Mouse (Mus musculus) CD4-positive, CD25-positive, alpha-beta regulatory T cell (primary cell): Measurements from ENCODE around the gene Krt42. TPM values are rescaled to one million over a fixed set of nuclear protein-coding genes. Genes with fewer than 3 reads are reported as not detected.

Experiments used
- polyA plus RNA-seq: library from polyadenylated mRNA; unstranded; fragments of 100-300 nt; shearing (Covaris generic); gene quantifications from one replicate; pipeline ENCODE4 v1.2.1, GENCODE M21; 2017

Gene Krt42
- not detected for polyA plus RNA-seq

GRCm38 (mm10) chr11:100269821-100270332 lies at the start of gene Krt42:
Krt42 (minus strand) TSS chr11:100269871.

GRCm38 (mm10) chr11:100260514-100261234 lies 9.0 kb downstream of the Krt42 start, which contains the start of gene Krt17:
Krt17 (minus strand) TSS chr11:100261029.

GRCm38 (mm10) chr11:100248852-100249465 lies 20.7 kb downstream of the Krt42 start, which contains the start of gene Krt16:
Krt16 (minus strand) TSS chr11:100248902.

Other genes starting within 250 kb of the Krt42 start
- not detected for gene Krt33b, start 240.0 kb downstream of the Krt42 start, polyA plus RNA-seq
- not detected for gene Krt34, start 228.3 kb downstream of the Krt42 start, polyA plus RNA-seq
- not detected for gene Krt31, start 219.3 kb downstream of the Krt42 start, polyA plus RNA-seq
- not detected for gene Krt32, start 181.6 kb downstream of the Krt42 start, polyA plus RNA-seq
- not detected for gene Krt35, start 173.6 kb downstream of the Krt42 start, polyA plus RNA-seq
- not detected for gene Krt36, start 164.2 kb downstream of the Krt42 start, polyA plus RNA-seq
- not detected for gene Krt13, start 148.3 kb downstream of the Krt42 start, polyA plus RNA-seq
- gene Krt15, start 133.9 kb downstream of the Krt42 start, polyA plus RNA-seq = not detected
- gene Krt19, start 121.2 kb downstream of the Krt42 start, polyA plus RNA-seq = not detected
- gene Krt9, start 76.6 kb downstream of the Krt42 start, polyA plus RNA-seq = not detected
- gene Krt14, start 62.3 kb downstream of the Krt42 start, polyA plus RNA-seq = not detected
- not detected for gene Krt16, start 21.0 kb downstream of the Krt42 start, polyA plus RNA-seq
- gene Krt17, start 8.8 kb downstream of the Krt42 start, polyA plus RNA-seq = 0.30 TPM
- gene Eif1, start 50.0 kb upstream of the Krt42 start, polyA plus RNA-seq = 2,424 TPM
- not detected for gene Gast, start 64.5 kb upstream of the Krt42 start, polyA plus RNA-seq
- 2.1 TPM for gene Hap1, start 86.3 kb upstream of the Krt42 start, polyA plus RNA-seq
- 2.8 TPM for gene Jup, start 127.9 kb upstream of the Krt42 start, polyA plus RNA-seq
- gene P3h4, start 145.0 kb upstream of the Krt42 start, polyA plus RNA-seq = not detected
- gene Fkbp10, start 145.8 kb upstream of the Krt42 start, polyA plus RNA-seq = 0.30 TPM
- 163 TPM for gene Nt5c3b, start 171.9 kb upstream of the Krt42 start, polyA plus RNA-seq
- gene Klhl10, start 172.0 kb upstream of the Krt42 start, polyA plus RNA-seq = 0.29 TPM
- 4.2 TPM for gene Klhl11, start 202.9 kb upstream of the Krt42 start, polyA plus RNA-seq